8 mouse cellular contexts compared by ENCODE assay signal in genomic region chr7:19517652-19518365, GRCm38 (mm10). TPM values are rescaled to one million over a fixed set of nuclear protein-coding genes. Genes with fewer than 3 reads are reported as not detected.
A peak's percentile ranks its signal among the peaks of the same experiment; 100 is the strongest.
DNase-seq lines count a peak whose midpoint lies in the region; ATAC-seq and TF ChIP-seq lines count a peak whose summit lies in the region.

TSS of gene Nkpd1 (plus strand) at chr7:19517838.

- no peak for TF ChIP-seq POLR2A in limb, embryonic 14.5 days (IDR thresholded peaks at IDR 0.05; ENCODE audit: borderline replicate concordance, extremely low read depth, insufficient read depth, insufficient read length)
- no peak for TF ChIP-seq POLR2A in small intestine, adult 2 months (IDR thresholded peaks at IDR 0.05; ENCODE audit: low read depth, low read length)

- DNase-seq in kidney, adult 9 months, result no peak
- peak; percentile 41 to 61 for DNase-seq in adrenal gland, postnatal 36 days
- DNase-seq in forebrain, embryonic 10.5 days (ENCODE audit: extremely low spot score, low spot score), result no peak
- no peak for DNase-seq in limb, embryonic 14.5 days (ENCODE audit: low spot score)

- H3K27me3 ChIP-seq in kidney, embryonic 15.5 days, result peaks cover 69% of the 10 kb centered on the region
- peaks cover 77% of the 10 kb centered on the region for H3K27me3 ChIP-seq in forebrain, embryonic 10.5 days (ENCODE audit: poor library complexity, severe bottlenecking)
- H3K27me3 ChIP-seq in limb, embryonic 14.5 days (ENCODE audit: control insufficient read depth, insufficient read depth, low read length), result peaks cover 55% of the 10 kb centered on the region
- peaks cover 16% of the 10 kb centered on the region for H3K27me3 ChIP-seq in small intestine, adult 2 months (ENCODE audit: control insufficient read depth, insufficient read depth, low read length)

- peak; percentile 8; the same call in 1 of the 2 replicates for TF ChIP-seq CTCF in small intestine, adult 2 months (IDR thresholded peaks at IDR 0.05; ENCODE audit: extremely low read depth, insufficient read length, insufficient replicate concordance, low read depth, low read length)

- peak within 1 kb of the TSS; percentile 27; the same call in 1 of the 2 replicates for H3K4me3 ChIP-seq in kidney, embryonic 15.5 days (replicated peaks)
- H3K4me3 ChIP-seq in forebrain, embryonic 10.5 days, result peak within 1 kb of the TSS; percentile 47
- H3K4me3 ChIP-seq in limb, embryonic 14.5 days (replicated peaks; ENCODE audit: low read length), result peak within 1 kb of the TSS; percentile 5; the same call in 1 of the 2 replicates
- H3K4me3 ChIP-seq in small intestine, adult 2 months (ENCODE audit: low read depth, low read length), result no peak within 1 kb of the TSS

- peak within 1 kb of the TSS; percentile 29; the same call in 1 of the 2 replicates for H3K9ac ChIP-seq in kidney, embryonic 15.5 days
- peak within 1 kb of the TSS; percentile 45; the same call in 1 of the 2 replicates for H3K9ac ChIP-seq in limb, embryonic 14.5 days (ENCODE audit: low read depth, low read length, severe bottlenecking)

- peak within 1 kb of the TSS; percentile 57 for H3K4me2 ChIP-seq in kidney, embryonic 15.5 days
- H3K4me2 ChIP-seq in limb, embryonic 14.5 days (replicated peaks; ENCODE audit: low read depth, low read length, severe bottlenecking), result peak within 1 kb of the TSS; percentile 25

- H3K9me3 ChIP-seq in kidney, embryonic 15.5 days (replicated peaks), result no peaks in the 10 kb centered on the region
- H3K9me3 ChIP-seq in forebrain, embryonic 10.5 days, result no peaks in the 10 kb centered on the region
- H3K9me3 ChIP-seq in limb, embryonic 14.5 days (ENCODE audit: control insufficient read depth, low read length), result no peaks in the 10 kb centered on the region

- H3K4me1 ChIP-seq in kidney, embryonic 15.5 days, result peaks cover 16% of the 10 kb centered on the region
- peaks cover 26% of the 10 kb centered on the region for H3K4me1 ChIP-seq in forebrain, embryonic 10.5 days
- H3K4me1 ChIP-seq in limb, embryonic 14.5 days (ENCODE audit: control insufficient read depth, insufficient read depth, low read length), result peaks cover 3% of the 10 kb centered on the region
- H3K4me1 ChIP-seq in small intestine, adult 2 months (ENCODE audit: control insufficient read depth, insufficient read depth, insufficient read length, low read length), result peaks cover 9% of the 10 kb centered on the region

- WGBS in kidney, embryonic 15.5 days, result 3% methylated on average over 25 of the region's 29 CpGs
- 5% methylated on average over 29 of the region's 29 CpGs for WGBS in forebrain, embryonic 10.5 days
- 9% methylated on average over 15 of the region's 29 CpGs for WGBS in limb, embryonic 14.5 days
- WGBS in small intestine, adult 2 months, result 3% methylated on average over 25 of the region's 29 CpGs

- no peak for ATAC-seq in kidney, embryonic 15.5 days (replicated peaks; ENCODE audit: low FRiP score)
- no peak for ATAC-seq in limb, embryonic 14.5 days (ENCODE audit: low FRiP score, low read depth)
- ATAC-seq in monocyte, adult 5-6 weeks (replicated peaks; ENCODE audit: insufficient number of reproducible peaks, low FRiP score, low TSS enrichment, poor library complexity, severe bottlenecking), result no peak
- no peak for ATAC-seq in erythroid progenitor cell, adult 5-6 weeks (replicated peaks; ENCODE audit: low FRiP score, poor library complexity, severe bottlenecking)

- H3K36me3 ChIP-seq in kidney, embryonic 15.5 days, result no peaks in the 10 kb centered on the region
- H3K36me3 ChIP-seq in forebrain, embryonic 10.5 days (replicated peaks), result no peaks in the 10 kb centered on the region
- no peaks in the 10 kb centered on the region for H3K36me3 ChIP-seq in limb, embryonic 14.5 days (ENCODE audit: control insufficient read depth, insufficient read depth, low read length)
- no peaks in the 10 kb centered on the region for H3K36me3 ChIP-seq in small intestine, adult 2 months (ENCODE audit: control insufficient read depth, insufficient read depth, low read length)

- H3K27ac ChIP-seq in kidney, embryonic 15.5 days, result no peak within 1 kb of the TSS
- H3K27ac ChIP-seq in forebrain, embryonic 10.5 days, result peak within 1 kb of the TSS; percentile 56; the same call in 1 of the 2 replicates
- H3K27ac ChIP-seq in limb, embryonic 14.5 days (replicated peaks; ENCODE audit: low read depth, low read length), result no peak within 1 kb of the TSS
- no peak within 1 kb of the TSS for H3K27ac ChIP-seq in small intestine, adult 2 months (ENCODE audit: insufficient read depth, low read depth, low read length)

RNA-seq across cellular contexts. Expression of gene Nkpd1, which starts in this region (rescaled TPM):
- polyA plus RNA-seq in kidney, embryonic 15.5 days (2015; fragmentation: Nextera tagmentation; extraction: Ambion mirVana), result 0.10 and 0.15 TPM in 2 replicates
- total RNA-seq in adrenal gland, postnatal 36 days (2021), result under 1 TPM in 1 of 2 experiments, not detected in 1; 0.17 TPM
- polyA plus RNA-seq in forebrain, embryonic 10.5 days (2016; fragmentation: Nextera tagmentation; extraction: Ambion mirVana), result 0.06 and 0.12 TPM in 2 replicates
- polyA plus RNA-seq in limb, embryonic 14.5 days (2012; rRNA removed), result 0.29 and 0.36 TPM in 2 replicates
- polyA plus RNA-seq in limb, embryonic 14.5 days (2014; fragmentation: Nextera tagmentation; extraction: Ambion mirVana), result 0.17 and 0.22 TPM in 2 replicates
- polyA plus RNA-seq in small intestine, adult 2 months (2012; rRNA removed), result 0.23 and 0.43 TPM in 2 replicates
- total RNA-seq in monocyte, adult 5-6 weeks (2017), result not detected in 3 replicates
- not detected in 2 replicates for total RNA-seq in erythroid progenitor cell, adult 5-6 weeks (2015; ENCODE audit: low replicate concordance)
- not detected in 2 replicates for total RNA-seq in erythroid progenitor cell, adult 5-6 weeks (2017; ENCODE audit: low replicate concordance)

Comparison
In these comparisons a context has a peak if more than half of its experiments do, and no peak if none do; other contexts are left out.
1. Peak in DNase-seq in adrenal gland, postnatal 36 days; RNA of the gene not detected or under 1 TPM.